Mouse (Mus musculus) liver, embryonic 14.5 days (tissue): ENCODE measurements at regions not wholly inside any gene's neighbourhood (a gene's known extent, or its start where the extent isn't known, plus 50 kb on each side); places are given as distances from the start of the nearest gene placed in this dataset.

Experiments used
- ATAC-seq: fragments of 200-750 bp; cut with Nextera tagmentation; 2 replicates; pipeline ENCODE4 v1.8.0; 2017; ENCODE audit warnings: moderate number of reproducible peaks, mild to moderate bottlenecking, moderate library complexity; ENCODE audit not compliant: insufficient read depth
- DNase-seq, 3 experiments: peaks; one replicate each; pipeline ENCODE4 v3.0.0-alpha.2; 2012 to 2013; ENCODE audit warnings: low read depth in 3 of 3, low spot score in 3 of 3
- H3K27ac ChIP-seq: fragments of 300-500 bp; sonication (generic); 2 replicates; pipeline ENCODE4 v1.5.1; 2014; ENCODE audit warnings: moderate library complexity, mild to moderate bottlenecking, control low read depth, inconsistent platforms
- H3K27me3 ChIP-seq: fragments of 300-500 bp; sonication (generic); 2 replicates; pipeline ENCODE4 v1.6.1; 2014; ENCODE audit warnings: mild to moderate bottlenecking, low read length, moderate library complexity; ENCODE audit not compliant: control insufficient read depth, insufficient read depth
- H3K36me3 ChIP-seq: fragments of 300-500 bp; sonication (generic); replicated peaks from 2 replicates; pipeline ENCODE4 v1.6.1; 2014; ENCODE audit warnings: low read depth; ENCODE audit not compliant: control insufficient read depth, insufficient read depth
- H3K4me1 ChIP-seq, 2 experiments: fragments of 200-500 bp in 1 of 2; fragments of 300-500 bp in 1 of 2; sonication (generic) in 1 of 2; replicated peaks; 2 replicates each; pipeline ENCODE4 v1.6.1; 2012 to 2014; ENCODE audit warnings: antibody characterized with exemption in 1 of 2, inconsistent platforms in 1 of 2, low read length in 1 of 2; ENCODE audit not compliant: control insufficient read depth in 2 of 2, insufficient read depth in 2 of 2
- H3K4me2 ChIP-seq: fragments of 300-500 bp; sonication (generic); 2 replicates; pipeline ENCODE4 v1.6.1; 2014; ENCODE audit warnings: low read depth, mild to moderate bottlenecking, control low read depth, moderate library complexity
- H3K4me3 ChIP-seq, 2 experiments: fragments of 200-500 bp in 1 of 2; fragments of 300-500 bp in 1 of 2; sonication (generic) in 1 of 2; 2 replicates each; pipeline ENCODE4 v1.5.1; 2012 to 2014; ENCODE audit warnings: low read depth in 2 of 2, low read length in 2 of 2, mild to moderate bottlenecking in 2 of 2, control low read depth in 1 of 2, inconsistent platforms in 1 of 2, moderate library complexity in 1 of 2; ENCODE audit not compliant: insufficient read depth in 1 of 2
- H3K9ac ChIP-seq: fragments of 300-500 bp; sonication (generic); replicated peaks from 2 replicates; pipeline ENCODE4 v1.6.1; 2014; ENCODE audit warnings: mild to moderate bottlenecking, control low read depth, moderate library complexity
- H3K9me3 ChIP-seq: fragments of 300-500 bp; sonication (generic); 2 replicates; pipeline ENCODE4 v1.6.1; 2016; ENCODE audit warnings: low read length, mixed read lengths; ENCODE audit not compliant: control insufficient read depth
- CTCF ChIP-seq: IDR thresholded peaks from 2 replicates; pipeline ENCODE4 v1.5.1; 2016; ENCODE audit warnings: antibody characterized with exemption, low read depth, control low read depth
- EP300 ChIP-seq: IDR thresholded peaks from 2 replicates; pipeline ENCODE4 v1.6.1; 2016; ENCODE audit warnings: antibody characterized with exemption, low read depth
- WGBS: fragments of 180-500 bp; shearing (Covaris S2); extraction: QIAGEN DNeasy Blood & Tissue Kit; methylation state at CpG from one replicate; pipeline ENCODE4 v1.1.7; 2014; ENCODE audit not compliant: insufficient replicate concordance; 5-methylcytosine and 5-hydroxymethylcytosine counted together

DNA sequence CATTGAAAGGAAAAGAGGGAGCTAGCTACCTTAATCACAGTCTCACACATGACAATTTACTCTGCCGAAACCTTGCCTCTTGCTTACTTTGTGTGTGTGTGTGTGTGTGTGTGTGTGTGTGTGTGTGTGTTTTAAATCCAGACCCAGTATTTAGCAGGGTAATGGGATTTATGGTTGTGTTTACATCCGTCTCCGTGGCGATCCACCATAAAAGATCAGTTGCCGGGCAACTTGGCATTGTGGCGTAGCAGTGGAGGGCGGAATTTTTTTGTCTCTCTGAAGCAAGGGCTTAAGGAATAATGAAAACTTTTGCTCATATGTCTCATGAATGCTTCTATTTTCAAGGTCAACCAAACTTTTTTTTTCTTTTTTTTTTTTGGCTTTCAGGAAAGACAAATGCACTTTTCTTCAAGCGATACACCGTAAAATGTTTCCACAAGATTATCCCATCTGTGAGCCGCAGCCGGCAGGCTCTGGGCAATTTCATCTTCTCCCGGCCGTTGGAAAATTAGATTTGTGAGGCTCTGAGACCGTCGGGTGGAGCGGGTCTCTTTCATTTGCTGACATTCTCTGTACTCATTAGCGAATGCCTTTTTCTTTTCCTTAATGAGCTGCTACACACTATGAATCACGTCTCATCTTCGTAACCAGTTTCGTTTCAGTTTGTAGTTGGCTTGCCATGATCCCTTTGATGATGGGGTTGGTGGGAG, 53.9 kb upstream of the Ptch1 start:
- TF ChIP-seq CTCF = no peak
- TF ChIP-seq EP300 = no peak
- no peaks in the 10 kb centered on the region for H3K27me3 ChIP-seq
- DNase-seq (no peak), ATAC-seq (no peak)
- no peak overlapping the region for H3K27ac ChIP-seq
- no peaks in the 10 kb centered on the region for H3K36me3 ChIP-seq
- WGBS = 65% methylated on average over 20 of the region's 20 CpGs
- H3K9ac ChIP-seq = no peak overlapping the region
- no peaks in the 10 kb centered on the region for H3K9me3 ChIP-seq
- H3K4me3 ChIP-seq = no peak overlapping the region
- H3K4me1 ChIP-seq = no peaks in the 10 kb centered on the region
- H3K4me2 ChIP-seq = no peak overlapping the region

DNA sequence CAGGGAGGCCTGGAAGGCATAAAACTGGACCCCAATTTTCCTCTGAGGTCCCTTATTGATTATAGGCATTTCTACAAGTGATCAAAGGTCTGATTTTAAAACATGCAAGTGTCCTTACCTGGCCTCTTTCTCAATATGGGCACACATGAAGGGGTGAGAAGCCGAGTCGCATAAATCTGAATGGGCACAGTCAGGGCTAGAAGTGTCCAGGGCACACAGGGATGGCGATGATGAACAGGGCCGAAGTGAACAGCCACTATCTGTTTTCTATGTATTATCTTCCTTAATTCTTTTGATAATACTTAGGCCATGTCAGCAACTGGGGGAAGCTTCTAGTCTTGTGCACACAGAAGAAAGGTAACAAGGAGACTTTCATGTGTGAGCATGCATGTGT, 54.5 kb upstream of the Ptch1 start:
- Histone ChIP-seq H3K36me3 (no peaks in the 10 kb centered on the region), H3K4me2 (no peak overlapping the region), H3K27ac (no peak overlapping the region), H3K27me3 (no peaks in the 10 kb centered on the region), H3K9me3 (no peaks in the 10 kb centered on the region), H3K9ac (no peak overlapping the region), H3K4me3 (no peak overlapping the region), H3K4me1 (no peaks in the 10 kb centered on the region)
- 70% methylated on average over 4 of the region's 4 CpGs for WGBS
- ATAC-seq (no peak), DNase-seq (no peak)
- TF ChIP-seq CTCF (no peak), EP300 (no peak)

DNA sequence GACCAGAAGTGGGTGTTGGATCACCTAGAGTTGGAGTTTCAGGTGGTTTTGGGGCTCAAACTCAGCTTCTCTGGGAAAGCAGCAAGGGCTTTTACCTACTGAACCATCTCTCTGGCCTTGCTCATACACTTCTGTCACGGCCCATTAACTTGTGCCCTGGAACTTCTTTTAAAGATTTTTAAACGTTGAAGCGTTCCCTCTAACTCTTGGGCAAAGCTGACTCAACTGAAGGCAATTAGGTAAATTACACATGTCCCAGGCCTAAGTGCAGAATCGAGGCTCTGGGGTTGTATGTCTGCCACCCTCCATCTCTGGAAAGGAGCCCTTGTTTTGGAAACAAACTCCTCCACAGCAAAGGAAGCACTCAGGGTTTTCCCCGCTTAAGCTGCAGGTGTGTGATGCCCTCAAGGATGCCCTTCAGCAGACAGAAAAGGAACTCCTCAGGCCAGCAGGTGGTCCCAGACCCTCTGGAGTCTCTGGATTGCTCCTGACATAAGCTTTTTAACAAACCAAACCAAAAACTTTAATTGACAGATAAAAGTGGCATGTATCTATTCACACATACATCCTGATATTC, 58.5 kb upstream of the Ptch1 start:
- H3K27ac ChIP-seq = no peak overlapping the region
- no peak overlapping the region for H3K4me3 ChIP-seq
- ATAC-seq (no peak), DNase-seq (no peak)
- no peak for TF ChIP-seq CTCF
- no peak for TF ChIP-seq EP300
- no peaks in the 10 kb centered on the region for H3K9me3 ChIP-seq
- H3K27me3 ChIP-seq = no peaks in the 10 kb centered on the region
- no peaks in the 10 kb centered on the region for H3K4me1 ChIP-seq
- no peak overlapping the region for H3K4me2 ChIP-seq
- no peaks in the 10 kb centered on the region for H3K36me3 ChIP-seq
- WGBS = 52% methylated on average over 5 of the region's 5 CpGs
- H3K9ac ChIP-seq = no peak overlapping the region

GRCm38 (mm10) chr13:63634294-63634693, 60.9 kb upstream of the Ptch1 start:
- no peak for DNase-seq
- Histone ChIP-seq H3K27me3 (no peaks in the 10 kb centered on the region), H3K36me3 (no peaks in the 10 kb centered on the region), H3K4me2 (no peak overlapping the region), H3K4me3 (no peak overlapping the region), H3K9me3 (no peaks in the 10 kb centered on the region), H3K4me1 (no peaks in the 10 kb centered on the region), H3K9ac (no peak overlapping the region), H3K27ac (no peak overlapping the region)
- ATAC-seq = no peak
- 62% methylated on average over 2 of the region's 2 CpGs for WGBS
- TF ChIP-seq EP300 (no peak), CTCF (no peak)

- no peak for DNase-seq
- H3K27ac ChIP-seq = no peak overlapping the region
These were observed 68.3 kb upstream of the Ptch1 start for GRCm38 (mm10) chr13:63641649-63642226.

More at GRCm38 (mm10) chr13:63641649-63642226, 68.3 kb upstream of the Ptch1 start:
- no peak overlapping the region for H3K4me3 ChIP-seq
- 44% methylated on average over 12 of the region's 12 CpGs for WGBS
- H3K4me2 ChIP-seq = no peak overlapping the region
- no peaks in the 10 kb centered on the region for H3K27me3 ChIP-seq
- TF ChIP-seq EP300 (no peak), CTCF (no peak)
- no peak for ATAC-seq
- H3K9me3 ChIP-seq = no peaks in the 10 kb centered on the region
- H3K4me1 ChIP-seq = no peaks in the 10 kb centered on the region
- no peaks in the 10 kb centered on the region for H3K36me3 ChIP-seq
- H3K9ac ChIP-seq = no peak overlapping the region
